Mouse (Mus musculus): ENCODE data around the gene Ap2a1.

- no peak for TF ChIP-seq POLR2A (IDR thresholded peaks at IDR 0.05; ENCODE audit: borderline replicate concordance, low read depth, low read length)
- no peak for TF ChIP-seq CTCF (IDR thresholded peaks at IDR 0.05; ENCODE audit: low read depth, low read length)
These were observed 35.1 kb downstream of the Ap2a1 start for GRCm38 (mm10) chr7:44894175-44894574.

All from bone marrow macrophage, adult 2 months (primary cell).